Mouse (Mus musculus): Measurements from ENCODE around the gene Bach1. TPM values are rescaled to one million over a fixed set of nuclear protein-coding genes. Genes with fewer than 3 reads are reported as not detected.

The Bach1 gene
- polyA plus RNA-seq, 1 experiment from 2014 or later = 17.4 TPM

- no peaks in the 10 kb centered on the region for H3K9me3 ChIP-seq (ENCODE audit: control insufficient read depth, low read length)
Measured at GRCm38 (mm10) chr16:87712986-87713693, 14.4 kb downstream of the Bach1 start.

GRCm38 (mm10) chr16:87714550-87714949, 15.8 kb downstream of the Bach1 start:
- Histone ChIP-seq H3K4me3 (ENCODE audit: low read length) (no peak overlapping the region), H3K4me2 (ENCODE audit: low read length) (no peak overlapping the region), H3K27ac (ENCODE audit: low read depth, low read length) (no peak overlapping the region), H3K9me3 (ENCODE audit: control insufficient read depth, low read length) (no peaks in the 10 kb centered on the region), H3K9ac (ENCODE audit: low read depth, low read length) (no peak overlapping the region), H3K4me1 (ENCODE audit: control insufficient read depth, insufficient read depth, low read depth, low read length) (no peaks in the 10 kb centered on the region), H3K36me3 (ENCODE audit: control insufficient read depth, insufficient read depth, low read length) (peaks cover under 1% of the 10 kb centered on the region; the same call in 1 of the 2 replicates), H3K27me3 (replicated peaks; ENCODE audit: control insufficient read depth, insufficient read depth, low read length) (no peaks in the 10 kb centered on the region)
- 90% methylated on average over 9 of the region's 9 CpGs for WGBS
- ATAC-seq = no peak

More at GRCm38 (mm10) chr16:87712986-87713693, 14.4 kb downstream of the Bach1 start:
- Histone ChIP-seq H3K4me1 (ENCODE audit: control insufficient read depth, insufficient read depth, low read depth, low read length) (no peaks in the 10 kb centered on the region), H3K27me3 (replicated peaks; ENCODE audit: control insufficient read depth, insufficient read depth, low read length) (no peaks in the 10 kb centered on the region), H3K4me2 (ENCODE audit: low read length) (no peak overlapping the region), H3K4me3 (ENCODE audit: low read length) (no peak overlapping the region), H3K9ac (ENCODE audit: low read depth, low read length) (no peak overlapping the region), H3K27ac (ENCODE audit: low read depth, low read length) (no peak overlapping the region), H3K36me3 (ENCODE audit: control insufficient read depth, insufficient read depth, low read length) (no peaks in the 10 kb centered on the region; the same call in 1 of the 2 replicates)
- WGBS = 83% methylated on average over 18 of the region's 18 CpGs
- ATAC-seq = 0 out of 2 replicates have a peak, but pooled peaks have one; percentile 7

- ATAC-seq = no peak
- Histone ChIP-seq H3K4me2 (ENCODE audit: low read length) (no peak overlapping the region), H3K4me1 (ENCODE audit: control insufficient read depth, insufficient read depth, low read depth, low read length) (no peaks in the 10 kb centered on the region), H3K9ac (ENCODE audit: low read depth, low read length) (no peak overlapping the region), H3K36me3 (ENCODE audit: control insufficient read depth, insufficient read depth, low read length) (peaks cover 7% of the 10 kb centered on the region; the same call in 1 of the 2 replicates), H3K27me3 (replicated peaks; ENCODE audit: control insufficient read depth, insufficient read depth, low read length) (no peaks in the 10 kb centered on the region), H3K27ac (ENCODE audit: low read depth, low read length) (no peak overlapping the region), H3K4me3 (ENCODE audit: low read length) (no peak overlapping the region), H3K9me3 (ENCODE audit: control insufficient read depth, low read length) (no peaks in the 10 kb centered on the region)
- 87% methylated on average over 16 of the region's 16 CpGs for WGBS
Measured at GRCm38 (mm10) chr16:87715221-87715620, 16.5 kb downstream of the Bach1 start.

GRCm38 (mm10) chr16:87716269-87716668, 17.5 kb downstream of the Bach1 start:
- Histone ChIP-seq H3K36me3 (ENCODE audit: control insufficient read depth, insufficient read depth, low read length) (peaks cover 11% of the 10 kb centered on the region; the same call in 1 of the 2 replicates), H3K9me3 (ENCODE audit: control insufficient read depth, low read length) (no peaks in the 10 kb centered on the region), H3K27ac (ENCODE audit: low read depth, low read length) (no peak overlapping the region), H3K9ac (ENCODE audit: low read depth, low read length) (no peak overlapping the region), H3K4me2 (ENCODE audit: low read length) (no peak overlapping the region), H3K27me3 (replicated peaks; ENCODE audit: control insufficient read depth, insufficient read depth, low read length) (no peaks in the 10 kb centered on the region), H3K4me1 (ENCODE audit: control insufficient read depth, insufficient read depth, low read depth, low read length) (no peaks in the 10 kb centered on the region), H3K4me3 (ENCODE audit: low read length) (no peak overlapping the region)
- ATAC-seq = peak; percentile 35; the same call in 1 of the 2 replicates
- WGBS = 60% methylated on average over 11 of the region's 11 CpGs

GRCm38 (mm10) chr16:87717046-87717660, 18.4 kb downstream of the Bach1 start:
- Histone ChIP-seq H3K9ac (ENCODE audit: low read depth, low read length) (no peak overlapping the region), H3K27ac (ENCODE audit: low read depth, low read length) (no peak overlapping the region), H3K27me3 (replicated peaks; ENCODE audit: control insufficient read depth, insufficient read depth, low read length) (no peaks in the 10 kb centered on the region), H3K36me3 (ENCODE audit: control insufficient read depth, insufficient read depth, low read length) (peaks cover 11% of the 10 kb centered on the region; the same call in 1 of the 2 replicates), H3K4me1 (ENCODE audit: control insufficient read depth, insufficient read depth, low read depth, low read length) (no peaks in the 10 kb centered on the region), H3K9me3 (ENCODE audit: control insufficient read depth, low read length) (no peaks in the 10 kb centered on the region), H3K4me3 (ENCODE audit: low read length) (no peak overlapping the region), H3K4me2 (ENCODE audit: low read length) (no peak overlapping the region)
- ATAC-seq = no peak
- 64% methylated on average over 5 of the region's 5 CpGs for WGBS

GRCm38 (mm10) chr16:87719071-87719470, 20.3 kb downstream of the Bach1 start:
- no peaks in the 10 kb centered on the region for H3K4me1 ChIP-seq (ENCODE audit: control insufficient read depth, insufficient read depth, low read depth, low read length)
- H3K9ac ChIP-seq (ENCODE audit: low read depth, low read length) = no peak overlapping the region
- H3K27me3 ChIP-seq (replicated peaks; ENCODE audit: control insufficient read depth, insufficient read depth, low read length) = no peaks in the 10 kb centered on the region
- ATAC-seq = no peak
- H3K4me3 ChIP-seq (ENCODE audit: low read length) = no peak overlapping the region
- WGBS = 94% methylated on average over 11 of the region's 11 CpGs
- H3K27ac ChIP-seq (ENCODE audit: low read depth, low read length) = no peak overlapping the region
- no peaks in the 10 kb centered on the region for H3K9me3 ChIP-seq (ENCODE audit: control insufficient read depth, low read length)
- H3K36me3 ChIP-seq (ENCODE audit: control insufficient read depth, insufficient read depth, low read length) = peaks cover 18% of the 10 kb centered on the region
- no peak overlapping the region for H3K4me2 ChIP-seq (ENCODE audit: low read length)

- no peak overlapping the region for H3K4me2 ChIP-seq (ENCODE audit: low read length)
- H3K9ac ChIP-seq (ENCODE audit: low read depth, low read length) = no peak overlapping the region
- H3K4me3 ChIP-seq (ENCODE audit: low read length) = no peak overlapping the region
- H3K4me1 ChIP-seq (ENCODE audit: control insufficient read depth, insufficient read depth, low read depth, low read length) = no peaks in the 10 kb centered on the region
- H3K27me3 ChIP-seq (replicated peaks; ENCODE audit: control insufficient read depth, insufficient read depth, low read length) = no peaks in the 10 kb centered on the region
- H3K27ac ChIP-seq (ENCODE audit: low read depth, low read length) = no peak overlapping the region
- ATAC-seq = no peak
- no peaks in the 10 kb centered on the region for H3K9me3 ChIP-seq (ENCODE audit: control insufficient read depth, low read length)
- peaks cover 18% of the 10 kb centered on the region for H3K36me3 ChIP-seq (ENCODE audit: control insufficient read depth, insufficient read depth, low read length)
- 89% methylated on average over 23 of the region's 23 CpGs for WGBS
Measured at GRCm38 (mm10) chr16:87719688-87720283, 21.0 kb downstream of the Bach1 start.

- Histone ChIP-seq H3K4me1 (ENCODE audit: control insufficient read depth, insufficient read depth, low read depth, low read length) (no peaks in the 10 kb centered on the region), H3K27me3 (replicated peaks; ENCODE audit: control insufficient read depth, insufficient read depth, low read length) (no peaks in the 10 kb centered on the region), H3K4me2 (ENCODE audit: low read length) (no peak overlapping the region), H3K36me3 (ENCODE audit: control insufficient read depth, insufficient read depth, low read length) (peaks cover 18% of the 10 kb centered on the region), H3K9me3 (ENCODE audit: control insufficient read depth, low read length) (no peaks in the 10 kb centered on the region), H3K9ac (ENCODE audit: low read depth, low read length) (no peak overlapping the region), H3K4me3 (ENCODE audit: low read length) (no peak overlapping the region), H3K27ac (ENCODE audit: low read depth, low read length) (no peak overlapping the region)
- 96% methylated on average over 24 of the region's 24 CpGs for WGBS
- ATAC-seq = no peak
Measured at GRCm38 (mm10) chr16:87720851-87721409, 22.2 kb downstream of the Bach1 start.

- 94% methylated on average over 5 of the region's 5 CpGs for WGBS
- H3K27me3 ChIP-seq (replicated peaks; ENCODE audit: control insufficient read depth, insufficient read depth, low read length) = no peaks in the 10 kb centered on the region
- ATAC-seq = no peak
Measured at GRCm38 (mm10) chr16:87722857-87723256, 24.1 kb downstream of the Bach1 start.

More at GRCm38 (mm10) chr16:87722857-87723256, 24.1 kb downstream of the Bach1 start:
- H3K27ac ChIP-seq (ENCODE audit: low read depth, low read length) = no peak overlapping the region
- no peak overlapping the region for H3K4me2 ChIP-seq (ENCODE audit: low read length)
- no peaks in the 10 kb centered on the region for H3K4me1 ChIP-seq (ENCODE audit: control insufficient read depth, insufficient read depth, low read depth, low read length)
- no peak overlapping the region for H3K4me3 ChIP-seq (ENCODE audit: low read length)
- H3K36me3 ChIP-seq (ENCODE audit: control insufficient read depth, insufficient read depth, low read length) = peaks cover 22% of the 10 kb centered on the region
- no peak overlapping the region for H3K9ac ChIP-seq (ENCODE audit: low read depth, low read length)
- H3K9me3 ChIP-seq (ENCODE audit: control insufficient read depth, low read length) = no peaks in the 10 kb centered on the region

All from hindbrain, embryonic 16.5 days (tissue).